Mouse (Mus musculus): ENCODE results near the gene S100pbp. TPM values are rescaled to one million over a fixed set of nuclear protein-coding genes. Genes with fewer than 3 reads are reported as not detected.
A peak's percentile ranks its signal among the peaks of the same experiment; 100 is the strongest.

Gene S100pbp
- polyA plus RNA-seq, 1 experiment from 2014 or later = 10.8 TPM

- Histone ChIP-seq H3K4me2 (no peak overlapping the region), H3K36me3 (peaks cover 16% of the 10 kb centered on the region; the same call in 1 of the 2 replicates), H3K9me3 (replicated peaks) (no peaks in the 10 kb centered on the region), H3K9ac (no peak overlapping the region), H3K27me3 (no peaks in the 10 kb centered on the region), H3K27ac (no peak overlapping the region), H3K4me3 (no peak overlapping the region), H3K4me1 (replicated peaks) (peaks cover 63% of the 10 kb centered on the region)
- no peak for ATAC-seq (replicated peaks; ENCODE audit: insufficient number of reproducible peaks, insufficient read depth, low FRiP score, low read depth)
- 76% methylated on average over 4 of the region's 4 CpGs for WGBS
Measured at GRCm38 (mm10) chr4:129145943-129146342, 43.6 kb downstream of the S100pbp start.

DNA sequence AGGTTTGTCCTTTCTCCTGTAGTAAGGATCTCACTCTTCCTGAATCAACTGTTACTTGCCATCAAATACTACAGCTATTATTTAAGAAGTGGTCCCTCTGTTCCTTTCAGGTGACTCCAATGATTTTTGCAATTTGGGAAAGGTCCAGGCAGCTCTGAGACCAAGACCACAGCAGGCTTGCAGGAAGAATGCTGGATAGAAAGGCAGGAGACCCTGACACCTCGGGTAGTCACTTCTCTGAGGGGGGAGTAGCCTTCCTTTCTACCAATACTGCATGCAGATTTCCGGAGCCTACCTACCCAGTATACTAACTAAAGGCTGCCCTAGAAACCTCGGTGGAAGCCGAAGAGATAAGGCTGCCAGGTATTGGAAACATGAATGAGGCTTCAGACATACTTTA, 44.1 kb downstream of the S100pbp start:
- peaks cover 66% of the 10 kb centered on the region for H3K4me1 ChIP-seq (replicated peaks)
- H3K4me3 ChIP-seq = no peak overlapping the region
- H3K27me3 ChIP-seq = no peaks in the 10 kb centered on the region
- H3K36me3 ChIP-seq = peaks cover 11% of the 10 kb centered on the region; the same call in 1 of the 2 replicates
- no peak for ATAC-seq (replicated peaks; ENCODE audit: insufficient number of reproducible peaks, insufficient read depth, low FRiP score, low read depth)
- no peak overlapping the region for H3K9ac ChIP-seq
- no peak overlapping the region for H3K4me2 ChIP-seq
- peak overlapping the region; percentile 33; the same call in 1 of the 2 replicates for H3K27ac ChIP-seq
- WGBS = 55% methylated on average over 4 of the region's 4 CpGs
- H3K9me3 ChIP-seq (replicated peaks) = no peaks in the 10 kb centered on the region

GRCm38 (mm10) chr4:129144401-129145367, 44.8 kb downstream of the S100pbp start:
- no peaks in the 10 kb centered on the region for H3K9me3 ChIP-seq (replicated peaks)
- H3K36me3 ChIP-seq = peaks cover 6% of the 10 kb centered on the region; the same call in 1 of the 2 replicates
- H3K4me3 ChIP-seq = no peak overlapping the region
- WGBS = 51% methylated on average over 16 of the region's 16 CpGs
- no peaks in the 10 kb centered on the region for H3K27me3 ChIP-seq
- H3K9ac ChIP-seq = 0 out of 2 replicates have a peak overlapping the region, but pooled peaks have one; percentile 3
- no peak for ATAC-seq (replicated peaks; ENCODE audit: insufficient number of reproducible peaks, insufficient read depth, low FRiP score, low read depth)
- H3K27ac ChIP-seq = peak overlapping the region; percentile 33
- no peak overlapping the region for H3K4me2 ChIP-seq
- H3K4me1 ChIP-seq (replicated peaks) = peaks cover 69% of the 10 kb centered on the region

DNA sequence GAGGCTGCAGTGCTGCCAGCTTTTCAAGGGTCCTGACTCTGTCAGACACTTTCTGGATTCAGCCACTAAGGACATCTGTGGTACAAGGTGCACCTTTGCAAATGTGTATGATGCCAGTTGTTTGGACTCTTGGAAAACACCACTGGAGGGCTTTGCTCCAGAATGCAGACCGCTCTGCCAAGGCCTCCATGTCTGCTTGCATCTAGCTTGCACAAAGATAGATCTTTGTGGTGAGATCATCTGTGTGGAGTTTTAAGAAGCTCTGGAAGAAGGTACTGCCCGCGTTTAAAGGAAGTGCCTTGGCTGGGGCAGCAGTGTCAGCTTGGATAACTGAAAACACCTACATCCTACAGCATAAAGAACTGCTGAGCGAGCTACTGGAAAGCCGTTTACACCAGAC, 46.0 kb downstream of the S100pbp start:
- no peak for ATAC-seq (replicated peaks; ENCODE audit: insufficient number of reproducible peaks, insufficient read depth, low FRiP score, low read depth)
- 73% methylated on average over 5 of the region's 5 CpGs for WGBS
- Histone ChIP-seq H3K4me2 (no peak overlapping the region), H3K4me3 (no peak overlapping the region), H3K4me1 (replicated peaks) (peaks cover 69% of the 10 kb centered on the region), H3K36me3 (no peaks in the 10 kb centered on the region; the same call in 1 of the 2 replicates), H3K27ac (no peak overlapping the region), H3K9ac (no peak overlapping the region), H3K27me3 (peaks cover under 1% of the 10 kb centered on the region; the same call in 1 of the 2 replicates), H3K9me3 (replicated peaks) (no peaks in the 10 kb centered on the region)

DNA sequence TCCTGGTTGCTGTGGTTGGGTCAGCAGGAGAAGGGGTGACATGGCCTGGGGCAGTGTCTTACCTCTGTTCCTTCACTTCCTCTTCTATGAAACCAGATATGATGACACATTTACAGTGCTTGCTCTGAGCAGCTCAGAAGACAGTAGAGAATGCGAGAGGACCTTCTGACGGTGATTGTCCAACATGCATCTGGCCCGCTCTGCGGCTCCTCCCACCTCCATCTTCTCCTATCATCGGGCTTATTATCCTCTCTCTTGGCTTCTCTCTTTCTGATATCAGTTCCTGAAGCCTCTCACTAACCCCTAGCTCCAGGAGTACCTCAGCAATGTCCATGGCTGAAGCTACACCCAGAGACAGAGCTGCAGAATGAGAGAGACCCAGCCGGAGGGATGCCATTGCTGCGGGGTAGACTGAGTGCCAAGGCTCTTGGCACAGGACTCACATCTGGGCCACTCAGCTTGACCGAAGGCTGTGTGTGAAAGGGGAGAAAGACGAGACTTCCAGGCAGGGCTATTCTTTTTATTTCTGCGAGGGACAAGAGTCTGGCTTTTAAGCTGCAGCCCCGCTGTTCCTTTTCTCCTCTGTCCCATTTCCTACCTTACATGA, 47.0 kb downstream of the S100pbp start:
- Histone ChIP-seq H3K36me3 (no peaks in the 10 kb centered on the region; the same call in 1 of the 2 replicates), H3K4me3 (no peak overlapping the region), H3K4me2 (no peak overlapping the region), H3K9ac (no peak overlapping the region), H3K27me3 (peaks cover 10% of the 10 kb centered on the region; the same call in 1 of the 2 replicates), H3K4me1 (replicated peaks) (peaks cover 69% of the 10 kb centered on the region), H3K27ac (0 out of 2 replicates have a peak overlapping the region, but pooled peaks have one; percentile 77), H3K9me3 (replicated peaks) (no peaks in the 10 kb centered on the region)
- 74% methylated on average over 11 of the region's 11 CpGs for WGBS
- ATAC-seq (replicated peaks; ENCODE audit: insufficient number of reproducible peaks, insufficient read depth, low FRiP score, low read depth) = no peak

- WGBS = 49% methylated on average over 17 of the region's 17 CpGs
- peak; percentile 68 for ATAC-seq (replicated peaks; ENCODE audit: insufficient number of reproducible peaks, insufficient read depth, low FRiP score, low read depth)
- Histone ChIP-seq H3K36me3 (no peaks in the 10 kb centered on the region; the same call in 1 of the 2 replicates), H3K4me1 (replicated peaks) (peaks cover 73% of the 10 kb centered on the region), H3K4me2 (peak overlapping the region; percentile 32), H3K4me3 (no peak overlapping the region), H3K27me3 (peaks cover 17% of the 10 kb centered on the region; the same call in 1 of the 2 replicates), H3K9me3 (replicated peaks) (no peaks in the 10 kb centered on the region), H3K9ac (0 out of 2 replicates have a peak overlapping the region, but pooled peaks have one; percentile 18), H3K27ac (peak overlapping the region; percentile 77)
Measured at GRCm38 (mm10) chr4:129141560-129142438, 47.7 kb downstream of the S100pbp start.

GRCm38 (mm10) chr4:129140808-129141207, 48.7 kb downstream of the S100pbp start:
- H3K36me3 ChIP-seq = no peaks in the 10 kb centered on the region; the same call in 1 of the 2 replicates
- ATAC-seq (replicated peaks; ENCODE audit: insufficient number of reproducible peaks, insufficient read depth, low FRiP score, low read depth) = no peak
- H3K4me2 ChIP-seq = no peak overlapping the region
- WGBS = 87% methylated on average over 4 of the region's 4 CpGs
- H3K9me3 ChIP-seq (replicated peaks) = no peaks in the 10 kb centered on the region
- no peak overlapping the region for H3K4me3 ChIP-seq
- H3K9ac ChIP-seq = no peak overlapping the region
- H3K27me3 ChIP-seq = peaks cover 21% of the 10 kb centered on the region
- peak overlapping the region; percentile 77 for H3K27ac ChIP-seq
- H3K4me1 ChIP-seq (replicated peaks) = peaks cover 70% of the 10 kb centered on the region

DNA sequence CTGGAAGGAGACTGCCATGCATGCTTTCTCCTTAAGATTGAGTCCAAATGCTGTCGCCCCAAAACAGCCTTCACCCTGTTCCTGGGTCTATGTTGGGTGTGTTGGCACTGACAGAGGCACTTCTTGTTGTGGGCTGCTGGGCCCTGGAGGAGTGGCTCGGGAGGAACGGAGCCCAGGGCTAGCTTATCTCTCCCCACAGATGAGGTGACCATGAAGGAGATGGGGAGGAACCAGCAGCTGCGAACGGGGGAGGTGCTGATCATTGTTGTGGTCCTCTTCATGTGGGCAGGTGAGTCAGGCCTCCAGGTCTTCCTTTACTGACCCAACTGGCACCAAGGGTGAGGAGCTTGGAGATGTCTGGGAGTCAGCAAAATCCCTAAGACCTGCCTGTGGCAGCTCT, 49.9 kb downstream of the S100pbp start:
- peaks cover 31% of the 10 kb centered on the region for H3K27me3 ChIP-seq
- no peaks in the 10 kb centered on the region for H3K9me3 ChIP-seq (replicated peaks)
- ATAC-seq (replicated peaks; ENCODE audit: insufficient number of reproducible peaks, insufficient read depth, low FRiP score, low read depth) = no peak
- H3K9ac ChIP-seq = no peak overlapping the region
- H3K36me3 ChIP-seq = no peaks in the 10 kb centered on the region; the same call in 1 of the 2 replicates
- 74% methylated on average over 5 of the region's 5 CpGs for WGBS
- H3K4me3 ChIP-seq = no peak overlapping the region
- H3K4me2 ChIP-seq = no peak overlapping the region
- H3K4me1 ChIP-seq (replicated peaks) = peaks cover 68% of the 10 kb centered on the region
- no peak overlapping the region for H3K27ac ChIP-seq

- peak overlapping the region; percentile 57 for H3K4me3 ChIP-seq
- peak overlapping the region; percentile 82 for H3K4me2 ChIP-seq
- no peaks in the 10 kb centered on the region for H3K9me3 ChIP-seq (replicated peaks)
- peak overlapping the region; percentile 63 for H3K9ac ChIP-seq
- WGBS = 64% methylated on average over 14 of the region's 14 CpGs
- no peak for ATAC-seq (replicated peaks; ENCODE audit: insufficient number of reproducible peaks, insufficient read depth, low FRiP score, low read depth)
- H3K4me1 ChIP-seq (replicated peaks) = peaks cover 55% of the 10 kb centered on the region
- peaks cover 31% of the 10 kb centered on the region for H3K27me3 ChIP-seq
- peak overlapping the region; percentile 35; the same call in 1 of the 2 replicates for H3K27ac ChIP-seq
- H3K36me3 ChIP-seq = no peaks in the 10 kb centered on the region; the same call in 1 of the 2 replicates
Measured at GRCm38 (mm10) chr4:129137392-129138321, 51.9 kb downstream of the S100pbp start.

Measured in heart, embryonic 15.5 days (tissue).